8 mouse cellular contexts compared by ENCODE assay signal in genomic region chr8:83997511-83998141, GRCm38 (mm10). TPM values are rescaled to one million over a fixed set of nuclear protein-coding genes. Genes with fewer than 3 reads are reported as not detected.
DNase-seq lines count a peak whose midpoint lies in the region; ATAC-seq and TF ChIP-seq lines count a peak whose summit lies in the region.

Samd1 (plus strand) TSS chr8:83997672.

- peaks cover 7% of the 10 kb centered on the region; the same call in 1 of the 2 replicates for H3K4me1 ChIP-seq in kidney, adult 2 months (ENCODE audit: control insufficient read depth, insufficient read depth, low read length)
- peaks cover 60% of the 10 kb centered on the region for H3K4me1 ChIP-seq in liver, embryonic 12.5 days

- TF ChIP-seq POLR2A in kidney, adult 2 months (IDR thresholded peaks at IDR 0.05; ENCODE audit: low read depth, low read length) = no peak

- TF ChIP-seq CTCF in kidney, adult 2 months (conservative IDR thresholded peaks at IDR 0.05; ENCODE audit: insufficient read depth, insufficient read length, low read depth, low read length) = no peak

- peak within 1 kb of the TSS; percentile 94 for H3K9ac ChIP-seq in liver, embryonic 12.5 days

- H3K4me2 ChIP-seq in liver, embryonic 12.5 days = peak within 1 kb of the TSS; percentile 97

- no peaks in the 10 kb centered on the region for H3K27me3 ChIP-seq in kidney, adult 2 months (replicated peaks; ENCODE audit: control insufficient read depth, insufficient read depth, low read length)
- no peaks in the 10 kb centered on the region for H3K27me3 ChIP-seq in liver, embryonic 12.5 days (replicated peaks)

- H3K9me3 ChIP-seq in liver, embryonic 12.5 days (replicated peaks) = no peaks in the 10 kb centered on the region

- peak within 1 kb of the TSS; percentile 61 for H3K4me3 ChIP-seq in kidney, adult 2 months (ENCODE audit: insufficient read depth, low read depth, low read length)
- H3K4me3 ChIP-seq in liver, embryonic 12.5 days = peak within 1 kb of the TSS; percentile 89

- peak; percentile 60 for DNase-seq in 3134 (ENCODE audit: extremely low read depth, insufficient read length, low spot score)
- DNase-seq in NIH3T3 (ENCODE audit: low read depth) = peak; percentile 68
- peak; percentile 71 for DNase-seq in embryo, embryonic 10 days (ENCODE audit: low spot score)
- peak; percentile 58 for DNase-seq in kidney, adult 2 months
- peak; percentile 76 for DNase-seq in neural tube, embryonic 10.5 days (ENCODE audit: extremely low spot score, low spot score)
- peak; percentile 67 for DNase-seq in thymus, postnatal 14 days

- ATAC-seq in granulocyte monocyte progenitor cell, adult 5-6 weeks (replicated peaks; ENCODE audit: poor library complexity, severe bottlenecking) = no peak
- ATAC-seq in liver, embryonic 12.5 days = no peak

- H3K36me3 ChIP-seq in kidney, adult 2 months (ENCODE audit: control insufficient read depth, insufficient read depth, low read length) = no peaks in the 10 kb centered on the region
- H3K36me3 ChIP-seq in liver, embryonic 12.5 days = peaks cover 59% of the 10 kb centered on the region

- H3K27ac ChIP-seq in kidney, adult 2 months (ENCODE audit: insufficient read depth, low read depth, low read length) = peak within 1 kb of the TSS; percentile 96
- H3K27ac ChIP-seq in liver, embryonic 12.5 days = peak within 1 kb of the TSS; percentile 95

- WGBS in kidney, adult 2 months = 10% methylated on average over 104 of the region's 112 CpGs
- 0% methylated on average over 49 of the region's 112 CpGs for WGBS in liver, embryonic 12.5 days (ENCODE audit: insufficient replicate concordance)

RNA-seq across cellular contexts. Expression of gene Samd1, which starts in this region (rescaled TPM):
- 58.8 and 66.1 TPM in 2 replicates for total RNA-seq in granulocyte monocyte progenitor cell, adult 5-6 weeks (2014; fragmentation: Nextera tagmentation)
- total RNA-seq in granulocyte monocyte progenitor cell, adult 5-6 weeks (2017) = 37.5 and 60.0 TPM in 2 replicates
- polyA plus RNA-seq in kidney, adult 2 months (2012; rRNA removed) = 37.2 and 44.5 TPM in 2 replicates
- polyA plus RNA-seq in liver, embryonic 12.5 days (2016; fragmentation: Nextera tagmentation; extraction: Ambion mirVana) = 8.5 and 8.7 TPM in 2 replicates
